Mouse (Mus musculus) adrenal gland, postnatal 25 days (tissue): ENCODE data around the gene Numa1. TPM values are rescaled to one million over a fixed set of nuclear protein-coding genes. Genes with fewer than 3 reads are reported as not detected.
"Not testable (repeated sequence)": the region's sequence is repeated elsewhere in the genome, so short reads cannot be mapped to it uniquely, and the experiment has no call there.

Source experiments
- DNase-seq: peaks from one replicate; pipeline ENCODE4 v3.0.0; 2021; ENCODE audit warnings: mixed read lengths
- total RNA-seq: library from RNA; stranded (reverse); gene quantifications from 2 replicates; pipeline ENCODE4 v1.2.3, GENCODE M21; 2021

The Numa1 gene
- total RNA-seq, 1 experiment from 2014 or later: 210 TPM

DNA sequence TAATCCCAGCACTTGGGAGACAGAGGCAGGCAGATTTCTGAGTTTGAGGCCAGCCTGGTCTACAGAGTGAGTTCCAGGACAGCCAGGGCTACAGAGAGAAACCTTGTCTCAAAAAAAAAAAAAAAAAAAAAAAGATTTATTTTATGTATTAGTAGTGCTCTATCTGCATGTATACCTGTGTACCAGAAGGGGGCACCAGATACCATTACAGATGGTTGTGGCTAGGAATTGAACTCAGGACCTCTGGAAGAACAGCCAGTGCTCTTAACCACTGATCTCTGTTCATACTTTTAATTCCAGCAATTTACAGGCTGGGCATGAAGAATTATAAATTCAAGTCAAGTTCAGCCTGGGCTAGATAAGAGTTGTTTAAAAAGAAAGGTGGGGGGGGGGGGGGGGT lies 114.6 kb downstream of the Numa1 start:
- DNase-seq: not testable (repeated sequence)

DNA sequence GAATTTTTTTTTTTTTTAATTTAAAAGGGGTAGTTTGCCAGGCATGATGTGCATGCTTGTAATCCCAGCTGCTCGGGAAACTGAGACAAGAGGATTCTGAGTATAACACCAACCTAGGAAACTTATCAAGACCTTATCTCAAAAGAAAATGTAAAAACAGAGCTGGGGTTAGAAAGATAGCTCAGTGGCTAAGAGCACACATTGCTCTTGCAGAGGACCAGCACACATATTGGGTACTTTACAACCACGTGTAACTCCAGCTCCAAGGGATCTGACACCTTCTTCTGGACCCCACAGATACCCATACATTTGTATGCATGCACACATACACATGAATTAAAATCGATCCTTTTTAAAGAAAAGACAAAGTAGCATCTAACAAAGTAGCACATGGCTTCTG lies 127.4 kb downstream of the Numa1 start:
- DNase-seq: no peak

DNA sequence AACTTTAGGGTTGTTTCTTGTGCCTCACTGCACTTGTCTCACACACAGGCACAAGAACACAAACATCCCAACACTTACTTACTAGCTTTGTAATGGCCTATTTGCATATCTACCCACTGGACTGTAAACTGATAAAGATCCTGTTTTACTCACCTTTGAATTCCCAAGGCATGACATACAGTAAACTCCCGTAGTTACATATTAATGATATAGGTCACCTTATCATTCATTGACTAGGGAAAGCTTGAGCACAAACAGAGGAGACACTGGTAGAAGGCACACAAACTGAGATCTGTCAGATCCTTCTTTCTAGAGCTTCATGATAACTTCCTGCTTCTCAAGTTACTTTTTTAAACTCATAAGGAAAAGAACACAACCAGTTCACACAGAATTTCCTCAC lies 128.3 kb downstream of the Numa1 start:
- no peak for DNase-seq

- no peak for DNase-seq
Measured at GRCm38 (mm10) chr7:102063891-102064290, 130.0 kb downstream of the Numa1 start.

Other genes starting within 250 kb of the Numa1 start
- gene Phox2a, start 115.8 kb upstream of the Numa1 start, total RNA-seq: 17.1 and 33.0 TPM in 2 replicates
- 101 and 110 TPM in 2 replicates for gene Inppl1, start 95.9 kb upstream of the Numa1 start, total RNA-seq
- gene Folr2, start 76.9 kb upstream of the Numa1 start, total RNA-seq: 1.5 TPM in 1 of 2 replicates, not detected in the other
- 26.7 and 41.7 TPM in 2 replicates for gene Anapc15, start 70.4 kb upstream of the Numa1 start, total RNA-seq
- gene Folr1, start 63.3 kb upstream of the Numa1 start, total RNA-seq: 6.8 and 7.9 TPM in 2 replicates
- 99.9 and 103 TPM in 2 replicates for gene Lamtor1, start 28.2 kb upstream of the Numa1 start, total RNA-seq
- not detected in 2 replicates for gene Tomt, start 27.8 kb upstream of the Numa1 start, total RNA-seq
- gene Lrrc51, start 216 bp upstream of the Numa1 start, total RNA-seq: 13.3 and 17.2 TPM in 2 replicates
- 7.4 and 8.9 TPM in 2 replicates for gene Il18bp, start 84.6 kb downstream of the Numa1 start, total RNA-seq
- 28.5 and 34.7 TPM in 2 replicates for gene Rnf121, start 131.4 kb downstream of the Numa1 start, total RNA-seq
- gene Xndc1, start 131.4 kb downstream of the Numa1 start, total RNA-seq: 18.0 and 19.9 TPM in 2 replicates
- 0.33 and 1.9 TPM in 2 replicates for gene Xntrpc, start 131.6 kb downstream of the Numa1 start, total RNA-seq
- gene Trpc2, start 149.0 kb downstream of the Numa1 start, total RNA-seq: 0.67 TPM in 1 of 2 replicates, not detected in the other
- not detected in 2 replicates for gene Art1, start 167.6 kb downstream of the Numa1 start, total RNA-seq
- gene Art5, start 175.4 kb downstream of the Numa1 start, total RNA-seq: not detected in 2 replicates
- gene Chrna10, start 182.7 kb downstream of the Numa1 start, total RNA-seq: not detected in 2 replicates